Mouse (Mus musculus) forebrain, embryonic 11.5 days (tissue): ENCODE data around the gene Ushbp1. TPM values are rescaled to one million over a fixed set of nuclear protein-coding genes. Genes with fewer than 3 reads are reported as not detected.

Experiments
- ATAC-seq: fragments of 200-750 bp; cut with Nextera tagmentation; replicated peaks from 2 replicates; pipeline ENCODE4 v1.8.0; 2017; ENCODE audit warnings: moderate TSS enrichment; ENCODE audit not compliant: low FRiP score
- DNase-seq: peaks from one replicate; pipeline ENCODE4 v3.0.0-alpha.2; 2017; ENCODE audit warnings: low spot score
- H3K27ac ChIP-seq: fragments of 300-500 bp; sonication (generic); 2 replicates; pipeline ENCODE4 v1.5.1; 2014; ENCODE audit warnings: low read depth, low read length
- H3K27me3 ChIP-seq: fragments of 300-500 bp; sonication (generic); 2 replicates; pipeline ENCODE4 v1.6.1; 2014; ENCODE audit warnings: mild to moderate bottlenecking, low read length, mixed read lengths; ENCODE audit not compliant: control insufficient read depth, insufficient read depth
- H3K36me3 ChIP-seq: fragments of 300-500 bp; sonication (generic); 2 replicates; pipeline ENCODE4 v1.6.1; 2014; ENCODE audit warnings: mild to moderate bottlenecking, low read length, moderate library complexity, mixed read lengths; ENCODE audit not compliant: control insufficient read depth, insufficient read depth
- H3K4me1 ChIP-seq: fragments of 300-500 bp; sonication (generic); replicated peaks from 2 replicates; pipeline ENCODE4 v1.6.1; 2014; ENCODE audit warnings: low read length, mixed read lengths; ENCODE audit not compliant: control insufficient read depth, insufficient read depth
- H3K4me2 ChIP-seq: fragments of 300-500 bp; sonication (generic); 2 replicates; pipeline ENCODE4 v1.6.1; 2014; ENCODE audit warnings: low read depth, mild to moderate bottlenecking, low read length, moderate library complexity, mixed read lengths; ENCODE audit not compliant: severe bottlenecking
- H3K4me3 ChIP-seq: fragments of 300-500 bp; sonication (generic); 2 replicates; pipeline ENCODE4 v1.5.1; 2014; ENCODE audit warnings: low read depth, low read length
- H3K9ac ChIP-seq: fragments of 300-500 bp; sonication (generic); 2 replicates; pipeline ENCODE4 v1.6.1; 2014; ENCODE audit warnings: low read length
- H3K9me3 ChIP-seq: fragments of 300-500 bp; sonication (generic); 2 replicates; pipeline ENCODE4 v1.6.1; 2016; ENCODE audit warnings: low read length, mixed read lengths; ENCODE audit not compliant: control insufficient read depth
- WGBS: fragments of 180-500 bp; shearing (Covaris S2); extraction: QIAGEN DNeasy Blood & Tissue Kit; methylation state at CpG from one replicate; pipeline ENCODE4 v1.1.7; 2014; 5-methylcytosine and 5-hydroxymethylcytosine counted together
- polyA plus RNA-seq: library from polyadenylated mRNA; unstranded; fragments of >200 nt; fragmentation: Nextera tagmentation; extraction: Ambion mirVana; gene quantifications from 2 replicates; pipeline ENCODE4 v1.2.1, GENCODE M21; 2014

The Ushbp1 gene
- polyA plus RNA-seq, 1 experiment from 2014 or later: 4.2 TPM

- Histone ChIP-seq H3K27ac (no peak overlapping the region), H3K4me3 (no peak overlapping the region), H3K4me2 (no peak overlapping the region), H3K9me3 (no peaks in the 10 kb centered on the region), H3K4me1 (peaks cover 15% of the 10 kb centered on the region; the same call in 1 of the 2 replicates), H3K27me3 (no peaks in the 10 kb centered on the region), H3K36me3 (no peaks in the 10 kb centered on the region), H3K9ac (no peak overlapping the region)
- WGBS: 80% methylated on average over 12 of the region's 12 CpGs
- DNase-seq: no peak
- no peak for ATAC-seq
Observed at GRCm38 (mm10) chr8:71385212-71385835, 10.3 kb downstream of the Ushbp1 start.

GRCm38 (mm10) chr8:71383860-71384259, 11.7 kb downstream of the Ushbp1 start:
- Histone ChIP-seq H3K27ac (no peak overlapping the region), H3K27me3 (no peaks in the 10 kb centered on the region), H3K4me2 (no peak overlapping the region), H3K9me3 (no peaks in the 10 kb centered on the region), H3K4me3 (no peak overlapping the region), H3K9ac (no peak overlapping the region), H3K4me1 (peaks cover 30% of the 10 kb centered on the region), H3K36me3 (no peaks in the 10 kb centered on the region)
- 64% methylated on average over 3 of the region's 3 CpGs for WGBS
- DNase-seq (no peak), ATAC-seq (no peak)

- DNase-seq (no peak), ATAC-seq (no peak)
- Histone ChIP-seq H3K4me3 (no peak overlapping the region), H3K9me3 (no peaks in the 10 kb centered on the region), H3K27me3 (no peaks in the 10 kb centered on the region), H3K9ac (no peak overlapping the region), H3K4me2 (no peak overlapping the region), H3K27ac (no peak overlapping the region), H3K4me1 (peaks cover 32% of the 10 kb centered on the region), H3K36me3 (no peaks in the 10 kb centered on the region)
- WGBS: 15% methylated on average over 12 of the region's 12 CpGs
Observed at GRCm38 (mm10) chr8:71383396-71383795, 12.2 kb downstream of the Ushbp1 start.

- peaks cover 33% of the 10 kb centered on the region for H3K4me1 ChIP-seq
- 2% methylated on average over 37 of the region's 80 CpGs for WGBS
Observed at GRCm38 (mm10) chr8:71381971-71382961, 13.3 kb downstream of the Ushbp1 start.

GRCm38 (mm10) chr8:71381421-71381970, 14.1 kb downstream of the Ushbp1 start, which contains the start of gene Nr2f6:
TSS of gene Nr2f6 (minus strand) at chr8:71381960.
- Histone ChIP-seq H3K9ac (peak within 1 kb of the TSS; percentile 91), H3K9me3 (no peaks in the 10 kb centered on the region), H3K27ac (peak within 1 kb of the TSS; percentile 91), H3K4me1 (peaks cover 36% of the 10 kb centered on the region), H3K4me3 (peak within 1 kb of the TSS; percentile 88), H3K4me2 (peak within 1 kb of the TSS; percentile 98), H3K27me3 (no peaks in the 10 kb centered on the region), H3K36me3 (no peaks in the 10 kb centered on the region; the same call in 1 of the 2 replicates)
- peak; percentile 88 for DNase-seq
- ATAC-seq: peak; percentile 26; the same call in 1 of the 2 replicates
- under 1% methylated on average over 55 of the region's 89 CpGs for WGBS

More at GRCm38 (mm10) chr8:71381971-71382961, 13.3 kb downstream of the Ushbp1 start:
- Histone ChIP-seq H3K4me3 (peak overlapping the region; percentile 88), H3K9me3 (no peaks in the 10 kb centered on the region), H3K4me2 (peak overlapping the region; percentile 98), H3K9ac (peak overlapping the region; percentile 91), H3K36me3 (no peaks in the 10 kb centered on the region; the same call in 1 of the 2 replicates), H3K27ac (peak overlapping the region; percentile 91), H3K27me3 (no peaks in the 10 kb centered on the region)
- ATAC-seq (peak; percentile 87), DNase-seq (peak; percentile 92)

GRCm38 (mm10) chr8:71380178-71381171, 15.1 kb downstream of the Ushbp1 start:
- H3K27me3 ChIP-seq: no peaks in the 10 kb centered on the region
- no peaks in the 10 kb centered on the region for H3K9me3 ChIP-seq
- peak overlapping the region; percentile 88 for H3K4me3 ChIP-seq
- 1% methylated on average over 72 of the region's 72 CpGs for WGBS
- ATAC-seq (no peak), DNase-seq (peak; percentile 69)
- H3K36me3 ChIP-seq: no peaks in the 10 kb centered on the region; the same call in 1 of the 2 replicates
- no peak overlapping the region; the same call in 1 of the 2 replicates for H3K27ac ChIP-seq
- peak overlapping the region; percentile 91 for H3K9ac ChIP-seq
- peaks cover 46% of the 10 kb centered on the region for H3K4me1 ChIP-seq
- H3K4me2 ChIP-seq: peak overlapping the region; percentile 98

GRCm38 (mm10) chr8:71379512-71380075, 16.0 kb downstream of the Ushbp1 start:
- Histone ChIP-seq H3K4me1 (peaks cover 49% of the 10 kb centered on the region), H3K9me3 (no peaks in the 10 kb centered on the region), H3K36me3 (no peaks in the 10 kb centered on the region; the same call in 1 of the 2 replicates), H3K4me3 (peak overlapping the region; percentile 88), H3K4me2 (peak overlapping the region; percentile 98), H3K27me3 (no peaks in the 10 kb centered on the region), H3K27ac (no peak overlapping the region), H3K9ac (peak overlapping the region; percentile 91)
- DNase-seq (no peak), ATAC-seq (no peak)
- WGBS: 34% methylated on average over 3 of the region's 3 CpGs
